22 mouse cellular contexts compared by ENCODE assay signal in the genomic region with DNA sequence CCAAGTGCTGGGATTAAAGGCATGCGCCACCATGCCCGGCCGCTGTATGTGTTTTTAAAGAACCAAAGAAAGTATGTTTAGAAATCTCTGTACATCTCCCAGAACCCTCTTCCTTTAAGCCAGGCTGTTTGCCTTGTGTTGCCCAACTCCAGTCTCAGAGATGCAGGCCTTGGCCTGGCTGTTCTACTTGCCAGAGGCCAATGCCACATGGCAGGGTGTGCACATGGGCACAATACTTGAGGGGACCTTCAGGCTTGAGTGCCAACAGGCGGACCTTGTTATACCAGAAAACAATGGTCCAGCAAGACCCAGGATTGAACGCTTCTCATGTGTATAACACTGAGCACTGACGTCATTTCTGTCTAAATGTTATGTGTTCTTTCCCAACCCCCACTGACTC. TPM values are rescaled to one million over a fixed set of nuclear protein-coding genes. Genes with fewer than 3 reads are reported as not detected.
DNase-seq lines count a peak whose midpoint lies in the region; ATAC-seq and TF ChIP-seq lines count a peak whose summit lies in the region.
"Had no signal": no experiment of that assay in that cellular context is flagged by ENCODE, and none has a peak within 500 bp of the region (broad histone marks: within the 10 kb centered on the region; RNA-seq: fewer than 3 reads in every experiment).

No protein-coding gene starts in this region.

- no peak overlapping the region for H3K4me3 ChIP-seq in heart, embryonic 13.5 days
- no peak overlapping the region for H3K4me3 ChIP-seq in liver, adult 2 months (ENCODE audit: insufficient read depth, low read depth, low read length)
- H3K4me3 ChIP-seq in liver, embryonic 12.5 days = no peak overlapping the region
- H3K4me3 ChIP-seq: embryonic facial prominence, embryonic 15.5 days; erythroblast, embryonic 14.5 days; forebrain, embryonic 10.5 days; hindbrain, embryonic 12.5 days had no signal

- peaks cover 75% of the 10 kb centered on the region for H3K79me2 ChIP-seq in liver, adult 2 months (ENCODE audit: control insufficient read depth, insufficient read depth, low read length)

- 90% methylated on average over 6 of the region's 6 CpGs for WGBS in heart, embryonic 13.5 days
- WGBS in liver, adult 2 months = 55% methylated on average over 6 of the region's 6 CpGs
- 86% methylated on average over 6 of the region's 6 CpGs for WGBS in liver, embryonic 12.5 days (ENCODE audit: insufficient replicate concordance)

- no peaks in the 10 kb centered on the region for H3K9me3 ChIP-seq in heart, embryonic 13.5 days
- no peaks in the 10 kb centered on the region for H3K9me3 ChIP-seq in liver, embryonic 12.5 days (replicated peaks)
- H3K9me3 ChIP-seq: embryonic facial prominence, embryonic 15.5 days; forebrain, embryonic 10.5 days; hindbrain, embryonic 12.5 days had no signal

- intact Hi-C loops in heart, postnatal 14 days (cut with DNase I) = no loop called here

- no peaks in the 10 kb centered on the region for H3K27me3 ChIP-seq in heart, embryonic 13.5 days (replicated peaks)
- H3K27me3 ChIP-seq in liver, adult 2 months (ENCODE audit: control insufficient read depth, insufficient read depth, low read length) = no peaks in the 10 kb centered on the region
- no peaks in the 10 kb centered on the region; the same call in 1 of the 2 replicates for H3K27me3 ChIP-seq in liver, embryonic 12.5 days (replicated peaks)
- H3K27me3 ChIP-seq: CH12.LX; embryonic facial prominence, embryonic 15.5 days; Patski had no signal

- peak overlapping the region; percentile 75; the same call in 1 of the 2 replicates for H3K9ac ChIP-seq in heart, embryonic 13.5 days
- no peak overlapping the region for H3K9ac ChIP-seq in liver, adult 2 months (ENCODE audit: low read depth, low read length)
- H3K9ac ChIP-seq in liver, embryonic 12.5 days = no peak overlapping the region
- H3K9ac ChIP-seq: embryonic facial prominence, embryonic 15.5 days; hindbrain, embryonic 12.5 days had no signal

- ATAC-seq in heart, embryonic 13.5 days (ENCODE audit: extremely low read depth, insufficient number of reproducible peaks, low FRiP score, low TSS enrichment) = no peak
- no peak for ATAC-seq in liver, embryonic 12.5 days
- ATAC-seq: activated CD4-positive, CD25-positive, alpha-beta regulatory T cell, adult 4 months; forebrain, embryonic 14.5 days; hindbrain, embryonic 16.5 days; inflammation-experienced regulatory T-cells, adult 6 months; Patski had no signal

- 0 out of 2 replicates have a peak overlapping the region, but pooled peaks have one; percentile 97 for H3K27ac ChIP-seq in heart, embryonic 13.5 days (replicated peaks)
- peak overlapping the region; percentile 46 for H3K27ac ChIP-seq in liver, adult 2 months (replicated peaks; ENCODE audit: insufficient read depth, low read depth, low read length)
- H3K27ac ChIP-seq in liver, embryonic 12.5 days = no peak overlapping the region
- H3K27ac ChIP-seq: embryonic facial prominence, embryonic 15.5 days had no signal

- H3K36me3 ChIP-seq in heart, embryonic 13.5 days = no peaks in the 10 kb centered on the region
- H3K36me3 ChIP-seq in liver, adult 2 months (ENCODE audit: control insufficient read depth, insufficient read depth, low read length) = no peaks in the 10 kb centered on the region
- peaks cover 6% of the 10 kb centered on the region; the same call in 1 of the 2 replicates for H3K36me3 ChIP-seq in liver, embryonic 12.5 days
- H3K36me3 ChIP-seq: embryonic facial prominence, embryonic 15.5 days; forebrain, embryonic 10.5 days; hindbrain, embryonic 12.5 days had no signal

- no peak for TF ChIP-seq CTCF in liver, adult 2 months (IDR thresholded peaks at IDR 0.05; ENCODE audit: low read depth, low read length)

- TF ChIP-seq POLR2A in liver, adult 2 months (IDR thresholded peaks at IDR 0.05; ENCODE audit: extremely low read depth, insufficient read depth, low read length) = no peak

- no peak overlapping the region for H3K4me2 ChIP-seq in heart, embryonic 13.5 days
- H3K4me2 ChIP-seq in liver, embryonic 12.5 days = no peak overlapping the region
- H3K4me2 ChIP-seq: embryonic facial prominence, embryonic 15.5 days; hindbrain, embryonic 12.5 days had no signal

- DNase-seq in adrenal gland, postnatal 14 days = peak; percentile 62
- no peak for DNase-seq in adrenal gland, adult (ENCODE audit: inconsistent age in 2 of 2, low spot score in 1 of 2)
- DNase-seq in heart, postnatal 14 days = no peak
- DNase-seq in liver, adult 2 months (ENCODE audit: extremely low read depth, low read depth, low spot score) = peak; percentile 74
- DNase-seq: adrenal gland, postnatal 25 days; cerebellum, adult 2 months; cerebellum, postnatal 10 days; embryo, embryonic 11 days; heart, adult 18-20 months; heart, postnatal 4 days had no signal

- peaks cover 97% of the 10 kb centered on the region for H3K4me1 ChIP-seq in heart, embryonic 13.5 days
- H3K4me1 ChIP-seq in liver, adult 2 months (ENCODE audit: control insufficient read depth, insufficient read depth, low read length) = peaks cover 74% of the 10 kb centered on the region
- H3K4me1 ChIP-seq in liver, embryonic 12.5 days = peaks cover 83% of the 10 kb centered on the region

RNA-seq across cellular contexts. Expression of gene Shb, which starts 27.1 kb away (rescaled TPM):
- 71.2 and 76.8 TPM in 2 replicates for total RNA-seq in adrenal gland, postnatal 14 days (2021)
- polyA plus RNA-seq in heart, embryonic 13.5 days (2015; fragmentation: Nextera tagmentation; extraction: Ambion mirVana) = 8.6 and 8.8 TPM in 2 replicates
- total RNA-seq in heart, postnatal 14 days (2021) = 10 to 100 TPM; 29.7 to 46.1 TPM
- total RNA-seq in liver, adult 2 months (2014; rRNA removed) = 16.1 and 17.1 TPM in 2 replicates
- 42.1 and 65.7 TPM in 2 replicates for polyA plus RNA-seq in liver, adult 2 months (2012; rRNA removed)
- 8.7 and 9.9 TPM in 2 replicates for polyA plus RNA-seq in liver, embryonic 12.5 days (2016; fragmentation: Nextera tagmentation; extraction: Ambion mirVana)
- polyA plus RNA-seq: activated CD4-positive, CD25-positive, alpha-beta regulatory T cell, adult 4 months had no signal

Comparison
In these comparisons a context has a peak if more than half of its experiments do, and no peak if none do; other contexts are left out.
1. DNase-seq: peak in adrenal gland, postnatal 14 days (single experiment) and liver, adult 2 months (single experiment); none in adrenal gland, adult (0 of 2) and heart, postnatal 14 days (0 of 2).